Mouse (Mus musculus) liver, adult 2 months (tissue): ENCODE measurements around the gene Oip5. TPM values are rescaled to one million over a fixed set of nuclear protein-coding genes. Genes with fewer than 3 reads are reported as not detected.
"Not testable (repeated sequence)": the region's sequence is repeated elsewhere in the genome, so short reads cannot be mapped to it uniquely, and the experiment has no call there.

Source experiments
- DNase-seq: peaks from one replicate; pipeline ENCODE4 v3.0.0-alpha.2; 2011; ENCODE audit warnings: low read depth, low spot score; ENCODE audit errors: extremely low read depth
- H3K27ac ChIP-seq: fragments of 200-500 bp; replicated peaks from 2 replicates; pipeline ENCODE4 v1.5.1; 2012; ENCODE audit warnings: low read depth, mild to moderate bottlenecking, control low read depth, inconsistent platforms, low read length; ENCODE audit not compliant: insufficient read depth
- H3K27me3 ChIP-seq: fragments of 200-500 bp; 2 replicates; pipeline ENCODE4 v1.6.1; 2012; ENCODE audit warnings: mild to moderate bottlenecking, moderate library complexity, low read length, inconsistent platforms; ENCODE audit not compliant: control insufficient read depth, insufficient read depth
- H3K36me3 ChIP-seq: fragments of 200-500 bp; 2 replicates; pipeline ENCODE4 v1.6.1; 2012; ENCODE audit warnings: low read length, inconsistent platforms; ENCODE audit not compliant: control insufficient read depth, insufficient read depth
- H3K4me1 ChIP-seq: fragments of 200-500 bp; 2 replicates; pipeline ENCODE4 v1.6.1; 2011; ENCODE audit warnings: low read length; ENCODE audit not compliant: control insufficient read depth, insufficient read depth
- H3K4me3 ChIP-seq: fragments of 200-500 bp; 2 replicates; pipeline ENCODE4 v1.5.1; 2011; ENCODE audit warnings: low read depth, mild to moderate bottlenecking, control low read depth, low read length, moderate library complexity; ENCODE audit not compliant: insufficient read depth
- H3K79me2 ChIP-seq: fragments of 200-500 bp; 2 replicates; pipeline ENCODE4 v1.6.1; 2012; ENCODE audit warnings: inconsistent platforms, mild to moderate bottlenecking, low read length, moderate library complexity; ENCODE audit not compliant: control insufficient read depth, insufficient read depth
- H3K9ac ChIP-seq: fragments of 200-500 bp; 2 replicates; pipeline ENCODE4 v1.6.1; 2012; ENCODE audit warnings: low read depth, mild to moderate bottlenecking, control low read depth, inconsistent platforms, low read length
- CTCF ChIP-seq: fragments of 200-500 bp; IDR thresholded peaks from 2 replicates; pipeline ENCODE4 v1.5.1; 2011; ENCODE audit warnings: low read depth, low read length, control low read depth
- POLR2A ChIP-seq: fragments of 200-500 bp; IDR thresholded peaks from 2 replicates; pipeline ENCODE4 v1.6.1; 2011; ENCODE audit warnings: low read length, control low read depth; ENCODE audit not compliant: insufficient read depth; ENCODE audit errors: extremely low read depth
- WGBS: fragments of 180-500 bp; shearing (Covaris S2); methylation state at CpG from one replicate; pipeline ENCODE4 v1.1.7; 2018; 5-methylcytosine and 5-hydroxymethylcytosine counted together
- polyA plus RNA-seq: library from polyadenylated mRNA; depleted of rRNA; stranded (reverse); fragments of >200 nt; gene quantifications from 2 replicates; pipeline ENCODE4 v1.2.3, GENCODE M21; 2012; rRNA removed
- total RNA-seq: library from RNA; depleted of rRNA; stranded (reverse); fragments of >200 nt; gene quantifications from 2 replicates; pipeline ENCODE4 v1.2.3, GENCODE M21; 2014; rRNA removed

Gene Oip5
- total RNA-seq (0.92 and 0.94 TPM in 2 replicates), polyA plus RNA-seq (0.37 and 0.69 TPM in 2 replicates)

DNA sequence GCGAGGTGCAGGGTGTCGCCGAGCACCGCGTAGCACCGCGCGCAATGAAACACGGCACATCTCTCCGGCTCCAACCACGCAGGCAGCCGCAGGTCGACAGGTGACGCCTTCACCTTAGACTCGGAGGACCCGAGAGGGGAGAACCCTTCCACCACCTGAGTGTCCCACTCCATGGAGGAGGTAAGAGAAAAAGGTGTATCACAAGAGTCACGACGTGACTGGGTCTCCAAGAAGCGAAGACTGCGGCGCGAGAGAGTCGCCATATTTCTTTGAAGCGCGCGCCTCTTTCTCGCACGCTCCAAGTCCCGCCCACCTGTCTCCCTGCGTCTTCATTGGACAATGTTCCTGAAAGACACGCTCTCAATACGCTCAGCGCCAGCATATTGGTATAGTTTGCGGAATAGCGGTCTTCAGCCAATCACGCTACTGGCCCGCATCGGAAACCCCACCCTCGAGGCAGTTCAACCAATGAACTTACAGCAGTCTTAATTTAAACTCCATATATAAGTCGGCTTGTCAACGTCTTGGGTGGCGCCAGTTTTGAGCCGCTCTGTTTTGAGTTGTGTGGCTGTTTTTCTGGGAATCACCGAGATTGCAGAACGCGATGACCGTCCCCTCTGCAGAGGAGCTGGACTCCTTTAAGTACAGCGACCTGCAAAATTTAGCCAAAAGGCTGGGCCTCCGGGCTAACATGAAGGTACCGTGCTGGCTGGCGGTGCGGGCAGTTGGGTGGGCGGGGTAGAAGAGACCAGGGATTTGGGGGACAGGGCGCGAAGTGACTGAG, at the start of gene Oip5, which contains the start of gene Nusap1:
Gene Oip5, minus strand, starts transcription at position 271 of the 784 bp plus-strand sequence.
Gene Nusap1, plus strand, starts transcription at position 100 of the 784 bp plus-strand sequence.
- H3K4me1 ChIP-seq, result peaks cover 2% of the 10 kb centered on the region; the same call in 1 of the 2 replicates
- DNase-seq, result peak; percentile 94

DNA sequence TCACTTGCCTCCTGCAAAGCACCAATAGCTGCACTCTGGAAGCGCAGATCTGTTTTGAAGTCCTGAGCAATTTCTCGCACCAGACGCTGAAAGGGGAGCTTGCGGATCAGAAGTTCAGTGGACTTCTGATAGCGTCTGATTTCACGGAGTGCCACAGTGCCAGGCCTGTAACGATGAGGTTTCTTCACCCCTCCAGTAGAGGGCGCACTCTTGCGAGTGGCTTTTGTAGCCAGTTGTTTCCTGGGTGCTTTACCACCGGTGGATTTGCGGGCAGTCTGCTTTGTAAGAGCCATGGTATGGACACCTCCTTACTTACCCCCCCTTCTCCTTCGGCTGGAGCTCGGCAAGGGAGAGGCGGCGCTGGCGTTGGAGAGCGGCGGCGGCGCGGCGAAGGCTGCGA, 47.5 kb upstream of the Oip5 start:
- H3K27me3 ChIP-seq, H3K4me1 ChIP-seq, H3K36me3 ChIP-seq, H3K79me2 ChIP-seq, H3K4me3 ChIP-seq, H3K27ac ChIP-seq, DNase-seq, H3K9ac ChIP-seq: not testable (repeated sequence)
- TF ChIP-seq CTCF, result peak; percentile 11; the same call in 1 of the 2 replicates
- WGBS, result 70% methylated on average over 22 of the region's 23 CpGs

More for the DNA sequence above, at the start of gene Oip5, which contains the start of gene Nusap1:
- H3K27me3 ChIP-seq, result no peaks in the 10 kb centered on the region
- H3K79me2 ChIP-seq, result peaks cover 2% of the 10 kb centered on the region; the same call in 1 of the 2 replicates
- WGBS, result under 1% methylated on average over 55 of the region's 55 CpGs
- peak within 1 kb of the TSS; percentile 55 for H3K9ac ChIP-seq
- H3K4me3 ChIP-seq, result peak within 1 kb of the TSS; percentile 81
- H3K27ac ChIP-seq, result no peak within 1 kb of the TSS
- TF ChIP-seq POLR2A (no peak), CTCF (no peak)
- no peaks in the 10 kb centered on the region for H3K36me3 ChIP-seq

DNA sequence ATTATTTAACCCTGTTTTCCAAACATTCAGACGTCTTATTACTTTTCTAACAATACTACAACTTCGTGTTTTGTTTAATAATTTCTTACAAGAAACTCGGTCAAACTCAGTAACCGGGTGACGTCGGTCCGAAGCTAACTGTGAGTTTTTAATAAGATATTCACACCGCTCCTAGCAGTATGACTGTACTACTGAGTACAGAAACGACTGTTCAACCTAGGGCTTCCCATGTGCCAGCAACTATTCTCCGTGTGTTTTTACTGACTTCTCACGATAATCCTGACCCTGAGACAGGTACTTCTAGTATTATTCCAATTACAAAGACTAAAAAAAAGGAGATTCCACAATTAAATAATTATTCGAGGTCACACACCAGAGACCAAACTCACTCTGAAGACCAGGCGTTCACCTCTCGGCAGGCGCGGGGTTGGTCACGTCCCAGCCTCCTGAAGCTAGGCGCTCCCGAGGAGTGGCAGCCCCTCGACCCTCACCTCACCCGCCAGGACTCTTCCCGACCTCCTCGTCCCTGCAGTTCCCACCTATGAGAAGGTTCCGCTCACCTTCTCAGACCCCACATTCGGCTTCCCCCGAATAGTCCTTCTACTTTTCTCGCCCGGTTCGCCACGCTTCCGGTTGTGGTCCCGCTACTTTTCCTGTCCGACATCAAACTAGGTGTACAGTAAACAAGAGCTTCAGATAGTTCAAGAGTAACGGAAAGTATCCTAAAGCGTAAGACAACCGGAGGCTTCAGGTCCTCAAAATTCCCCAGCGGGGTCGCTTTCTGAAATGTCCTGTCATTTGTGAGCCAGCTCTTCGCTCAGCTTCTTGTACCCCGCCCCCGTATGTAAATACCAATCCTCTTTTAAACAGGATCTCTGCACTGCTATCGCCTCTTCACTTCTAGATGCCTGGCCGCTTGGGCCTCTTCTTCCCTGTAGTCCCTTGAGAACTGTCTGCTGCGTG, 44.2 kb upstream of the Oip5 start, which contains the start of gene Ndufaf1:
Gene Ndufaf1, minus strand, starts transcription at position 608 of the 963 bp plus-strand sequence.
- DNase-seq, result peak; percentile 79
- H3K79me2 ChIP-seq, result peaks cover 2% of the 10 kb centered on the region; the same call in 1 of the 2 replicates
- TF ChIP-seq POLR2A (no peak), CTCF (no peak)
- H3K36me3 ChIP-seq, result peaks cover 13% of the 10 kb centered on the region
- peaks cover 5% of the 10 kb centered on the region for H3K4me1 ChIP-seq
- 1% methylated on average over 44 of the region's 44 CpGs for WGBS
- peak within 1 kb of the TSS; percentile 85 for H3K27ac ChIP-seq
- H3K4me3 ChIP-seq, result peak within 1 kb of the TSS; percentile 99
- H3K27me3 ChIP-seq, result no peaks in the 10 kb centered on the region
- peak within 1 kb of the TSS; percentile 98 for H3K9ac ChIP-seq

DNA sequence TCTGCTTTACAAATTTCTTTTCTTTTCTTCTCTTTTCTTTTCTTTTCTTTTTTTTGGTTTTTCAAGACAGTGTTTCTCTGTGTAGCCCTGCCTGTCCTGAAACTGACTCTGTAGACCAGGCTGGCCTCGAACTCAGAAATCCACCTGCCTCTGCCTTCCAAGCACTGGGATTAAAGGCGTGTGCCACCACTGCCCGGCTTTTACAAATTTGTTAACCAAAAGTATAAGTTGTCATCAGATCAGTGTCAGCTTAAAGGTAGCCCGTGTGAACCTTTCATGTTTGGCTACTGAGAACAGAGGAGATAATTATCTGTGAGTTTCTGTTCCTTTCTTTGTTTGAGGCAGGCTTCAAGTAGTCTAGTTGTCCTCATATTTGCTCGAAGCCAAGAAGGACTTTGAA, 26.0 kb upstream of the Oip5 start:
- Histone ChIP-seq H3K9ac (no peak overlapping the region), H3K27ac (no peak overlapping the region), H3K4me3 (no peak overlapping the region), H3K79me2 (no peaks in the 10 kb centered on the region), H3K36me3 (no peaks in the 10 kb centered on the region), H3K27me3 (no peaks in the 10 kb centered on the region), H3K4me1 (no peaks in the 10 kb centered on the region)
- no peak for DNase-seq
- WGBS, result 83% methylated on average over 5 of the region's 5 CpGs
- TF ChIP-seq POLR2A, result no peak
- no peak for TF ChIP-seq CTCF

DNA sequence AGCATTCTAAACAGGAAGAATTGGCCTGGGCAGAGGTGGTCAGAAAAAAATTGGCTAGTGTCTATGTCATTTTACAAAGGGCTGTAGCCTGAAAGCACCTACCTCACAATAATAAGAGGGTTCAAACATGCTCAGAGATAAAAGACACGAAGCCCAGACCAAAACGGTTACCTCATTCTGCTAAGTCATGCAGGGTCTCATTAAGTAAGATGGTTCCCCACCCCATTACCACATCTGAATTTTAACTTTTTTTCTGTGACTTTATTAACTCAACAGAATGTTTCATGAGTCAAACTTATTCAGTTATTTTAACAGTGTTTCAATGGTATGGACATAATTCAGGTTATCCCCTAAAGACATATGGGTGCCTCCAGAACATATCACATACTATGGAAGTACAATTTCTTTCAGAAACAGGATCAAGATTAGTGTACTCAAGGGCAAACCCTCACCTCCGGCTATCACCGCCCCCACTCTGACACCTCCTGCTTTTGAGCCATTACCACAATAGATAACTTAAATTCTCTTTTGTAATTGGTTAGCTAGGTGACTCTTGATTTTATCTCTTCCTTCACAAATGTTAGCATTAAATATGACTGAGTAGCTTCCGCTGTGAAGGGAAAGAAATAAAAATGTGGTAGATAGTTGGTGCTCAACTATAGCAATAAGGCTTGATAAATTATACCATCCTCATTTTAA, 23.1 kb upstream of the Oip5 start:
- 98% methylated on average over 5 of the region's 5 CpGs for WGBS
- Histone ChIP-seq H3K4me1 (no peaks in the 10 kb centered on the region), H3K27ac (no peak overlapping the region), H3K4me3 (no peak overlapping the region), H3K27me3 (no peaks in the 10 kb centered on the region), H3K9ac (no peak overlapping the region), H3K36me3 (no peaks in the 10 kb centered on the region), H3K79me2 (no peaks in the 10 kb centered on the region)
- TF ChIP-seq CTCF (no peak), POLR2A (no peak)
- DNase-seq, result no peak
